15 mouse cellular contexts compared by ENCODE assay signal in the genomic region with DNA sequence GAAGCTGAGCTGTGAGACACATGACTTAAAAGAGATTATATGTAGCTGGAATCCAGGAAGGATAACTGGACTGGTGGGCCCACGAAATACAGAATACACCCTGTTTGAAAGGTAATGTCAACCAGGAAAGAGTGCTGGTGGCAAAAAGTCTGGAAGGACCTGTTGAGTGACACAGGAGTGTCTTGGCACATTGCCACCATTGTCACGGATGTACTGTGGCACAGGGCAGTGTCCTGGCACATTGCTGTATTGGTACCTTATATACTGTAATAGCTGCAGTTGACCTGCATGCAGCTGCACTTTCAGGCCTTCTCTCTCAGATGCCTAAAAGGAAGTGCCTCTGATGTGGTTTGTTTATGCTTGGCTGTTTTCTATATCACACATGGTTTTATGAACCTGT.
DNase-seq lines count a peak whose midpoint lies in the region; ATAC-seq and TF ChIP-seq lines count a peak whose summit lies in the region.
"Had no signal": no experiment of that assay in that cellular context is flagged by ENCODE, and none has a peak within 500 bp of the region (broad histone marks: within the 10 kb centered on the region; RNA-seq: fewer than 3 reads in every experiment).

No protein-coding gene starts in this region.

- no peak overlapping the region for H3K9ac ChIP-seq in forebrain, embryonic 13.5 days
- H3K9ac ChIP-seq: forebrain, embryonic 12.5 days; limb, embryonic 12.5 days; neural tube, embryonic 15.5 days had no signal

- TF ChIP-seq POLR2A in lung, adult 2 months (IDR thresholded peaks at IDR 0.05; ENCODE audit: borderline replicate concordance, extremely low read depth, low read depth, low read length): no peak

- H3K4me1 ChIP-seq in lung, adult 2 months (ENCODE audit: control insufficient read depth, insufficient read depth, low read length): peaks cover 2% of the 10 kb centered on the region; the same call in 1 of the 2 replicates
- H3K4me1 ChIP-seq in forebrain, embryonic 13.5 days: no peaks in the 10 kb centered on the region
- H3K4me1 ChIP-seq: forebrain, embryonic 12.5 days; limb, embryonic 12.5 days; neural tube, embryonic 15.5 days had no signal

- TF ChIP-seq CTCF in lung, adult 2 months (IDR thresholded peaks at IDR 0.05; ENCODE audit: insufficient read depth, low read length): no peak

- no peak overlapping the region for H3K4me2 ChIP-seq in forebrain, embryonic 13.5 days
- H3K4me2 ChIP-seq: forebrain, embryonic 12.5 days; limb, embryonic 12.5 days; neural tube, embryonic 15.5 days had no signal

- no peaks in the 10 kb centered on the region for H3K36me3 ChIP-seq in forebrain, embryonic 13.5 days (ENCODE audit: poor library complexity, severe bottlenecking)
- H3K36me3 ChIP-seq: forebrain, embryonic 12.5 days had no signal

- H3K4me3 ChIP-seq in lung, adult 2 months (replicated peaks; ENCODE audit: extremely low read depth, low read depth, low read length): no peak overlapping the region
- H3K4me3 ChIP-seq in forebrain, embryonic 13.5 days: no peak overlapping the region
- H3K4me3 ChIP-seq: forebrain, embryonic 12.5 days; hindbrain, embryonic 10.5 days; limb, embryonic 12.5 days; neural tube, embryonic 15.5 days had no signal

- no peak for ATAC-seq in forebrain, embryonic 13.5 days
- ATAC-seq: midbrain, embryonic 16.5 days had no signal

- DNase-seq in gastrocnemius, adult 18-20 months (ENCODE audit: low spot score): peak; percentile 38
- DNase-seq in gastrocnemius, postnatal 25 days: no peak
- DNase-seq in lung, adult 18-20 months: peak; percentile 27 to 61
- DNase-seq in lung, adult 2 months: no peak
- peak; percentile 73 to 76 for DNase-seq in heart, postnatal 10 days
- DNase-seq in lung, postnatal 36 days: peak; percentile 66
- DNase-seq in yolk sac, embryonic 10.5 days (ENCODE audit: low spot score): no peak
- DNase-seq: adrenal gland, adult 2 months; cerebellum, adult 11 months had no signal

- no peaks in the 10 kb centered on the region for H3K9me3 ChIP-seq in forebrain, embryonic 13.5 days (replicated peaks)
- H3K9me3 ChIP-seq: forebrain, embryonic 12.5 days; hindbrain, embryonic 10.5 days; limb, embryonic 12.5 days; neural tube, embryonic 15.5 days had no signal

- intact Hi-C loops in heart, postnatal 10 days (cut with DNase I): no loop called here

- 32% methylated on average over 2 of the region's 2 CpGs for WGBS in lung, adult 2 months
- 68% methylated on average over 2 of the region's 2 CpGs for WGBS in forebrain, embryonic 13.5 days

- H3K27me3 ChIP-seq in forebrain, embryonic 13.5 days: no peaks in the 10 kb centered on the region
- H3K27me3 ChIP-seq: forebrain, embryonic 12.5 days; neural tube, embryonic 15.5 days had no signal

- H3K27ac ChIP-seq in forebrain, embryonic 13.5 days: no peak overlapping the region
- H3K27ac ChIP-seq: forebrain, embryonic 12.5 days; hindbrain, embryonic 10.5 days; limb, embryonic 12.5 days; neural tube, embryonic 15.5 days had no signal

Comparison
In these comparisons a context has a peak if more than half of its experiments do, and no peak if none do; other contexts are left out.
1. DNase-seq: peak in gastrocnemius, adult 18-20 months (single experiment), lung, adult 18-20 months (2 of 2), heart, postnatal 10 days (2 of 2) and lung, postnatal 36 days (single experiment); none in gastrocnemius, postnatal 25 days (single experiment), lung, adult 2 months (single experiment) and yolk sac, embryonic 10.5 days (single experiment).